Mouse (Mus musculus) olfactory bulb, adult 2 months (tissue): ENCODE results near the gene Man1c1. TPM values are rescaled to one million over a fixed set of nuclear protein-coding genes. Genes with fewer than 3 reads are reported as not detected.
A peak's percentile ranks its signal among the peaks of the same experiment; 100 is the strongest.

Experiments
- H3K27ac ChIP-seq: fragments of 200-500 bp; 2 replicates; pipeline ENCODE4 v1.5.1; 2012; ENCODE audit warnings: low read depth, low read length; ENCODE audit not compliant: insufficient read depth
- H3K4me1 ChIP-seq: fragments of 200-500 bp; 2 replicates; pipeline ENCODE4 v1.6.1; 2012; ENCODE audit warnings: low read length; ENCODE audit not compliant: control insufficient read depth, insufficient read depth
- H3K4me3 ChIP-seq: fragments of 200-500 bp; 2 replicates; pipeline ENCODE4 v1.5.1; 2012; ENCODE audit warnings: mild to moderate bottlenecking, low read depth, low read length, moderate library complexity; ENCODE audit not compliant: insufficient read depth
- CTCF ChIP-seq: fragments of 200-500 bp; IDR thresholded peaks from 2 replicates; pipeline ENCODE4 v1.5.1; 2012; ENCODE audit warnings: low read depth, mild to moderate bottlenecking, low read length, moderate library complexity; ENCODE audit not compliant: insufficient read depth
- POLR2A ChIP-seq: fragments of 200-500 bp; IDR thresholded peaks from 2 replicates; pipeline ENCODE4 v1.6.1; 2012; ENCODE audit warnings: mild to moderate bottlenecking, low read depth, low read length, moderate library complexity; ENCODE audit not compliant: insufficient read depth
- WGBS: fragments of 180-500 bp; shearing (Covaris S2); methylation state at CpG from one replicate; pipeline ENCODE4 v1.1.7; 2018; 5-methylcytosine and 5-hydroxymethylcytosine counted together
- polyA plus RNA-seq: library from polyadenylated mRNA; stranded (reverse); fragments of >200 nt; gene quantifications from 2 replicates; pipeline ENCODE4 v1.2.4, GENCODE M21; 2012; ENCODE audit warnings: low replicate concordance; ENCODE audit not compliant: missing spikeins, insufficient read depth, insufficient read length

Gene Man1c1
- not detected in 2 replicates for polyA plus RNA-seq

- H3K4me3 ChIP-seq, result peak within 1 kb of the TSS; percentile 57
- WGBS, result under 1% methylated on average over 80 of the region's 81 CpGs
Observed at GRCm38 (mm10) chr4:134703835-134704546, at the start of gene Man1c1. TSS of gene Man1c1 (minus strand) at chr4:134704290.

DNA sequence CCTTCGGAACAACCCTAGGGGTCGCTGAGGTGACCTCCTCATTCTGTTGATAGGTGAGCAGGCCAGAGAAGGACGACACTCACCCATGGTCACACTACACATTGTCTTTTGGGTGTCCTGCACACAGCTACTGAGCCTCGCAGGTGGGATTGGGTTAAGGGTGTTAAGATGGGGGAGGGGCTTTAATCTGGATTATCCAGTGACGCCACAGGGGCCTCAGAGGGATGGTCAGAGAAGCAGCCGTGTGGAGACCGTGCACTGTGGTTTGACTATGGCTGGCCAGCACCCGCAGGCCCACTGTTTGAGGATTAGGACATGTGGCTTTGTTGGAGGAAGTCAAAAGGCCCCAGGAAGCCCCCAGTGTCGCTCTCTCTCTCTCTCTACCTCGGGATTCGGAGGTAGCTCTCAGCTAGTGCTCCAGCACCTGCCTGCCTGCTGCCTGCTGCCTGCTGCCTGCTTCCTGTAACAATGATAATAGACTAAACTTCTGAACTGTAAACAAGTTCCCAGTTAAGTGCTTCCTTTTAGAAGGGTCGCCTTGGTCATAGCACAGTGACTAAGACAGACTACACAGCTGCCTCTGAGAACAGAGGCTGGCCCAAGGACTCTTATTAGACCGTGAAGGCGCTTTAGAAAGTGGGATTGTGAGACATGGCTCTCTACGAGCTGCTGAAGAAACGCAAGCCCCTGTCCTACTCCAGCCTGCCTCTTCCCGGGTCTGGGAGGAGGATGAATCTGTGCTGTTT is 49.6 kb upstream of the Man1c1 start:
- 62% methylated on average over 17 of the region's 17 CpGs for WGBS
- no peak for TF ChIP-seq CTCF
- TF ChIP-seq POLR2A, result no peak
- peaks cover 35% of the 10 kb centered on the region for H3K4me1 ChIP-seq
- H3K27ac ChIP-seq, result no peak overlapping the region
- H3K4me3 ChIP-seq, result no peak overlapping the region

More at GRCm38 (mm10) chr4:134703835-134704546, at the start of gene Man1c1:
- peaks cover 29% of the 10 kb centered on the region for H3K4me1 ChIP-seq
- H3K27ac ChIP-seq, result 0 out of 2 replicates have a peak within 1 kb of the TSS, but pooled peaks have one; percentile 7
- no peak for TF ChIP-seq CTCF
- TF ChIP-seq POLR2A, result peak; percentile 50

DNA sequence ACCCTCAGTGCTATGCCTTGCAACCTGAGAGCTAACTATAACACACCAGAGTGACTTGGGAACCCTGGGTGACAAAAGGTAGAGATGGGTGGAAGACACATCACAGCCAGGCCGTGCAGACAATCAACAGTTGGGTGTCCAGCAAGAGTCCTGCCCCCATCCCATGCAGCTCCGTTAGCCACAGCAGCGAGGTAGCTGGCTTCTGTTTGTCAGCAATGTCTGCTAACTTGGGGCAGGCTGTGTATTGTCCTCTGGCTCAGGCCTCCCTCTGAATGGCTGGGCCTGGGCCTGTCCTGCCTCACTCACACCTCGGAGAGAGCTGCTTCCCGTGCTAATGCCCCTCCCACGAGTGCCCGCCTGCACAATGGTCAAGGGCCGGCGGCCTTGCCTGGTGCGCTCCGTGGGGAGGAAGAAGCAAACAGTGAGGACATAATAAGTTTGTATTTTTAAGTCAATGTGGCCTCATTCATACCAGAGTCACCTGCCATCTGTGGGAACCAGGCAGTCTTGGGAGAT is 48.9 kb upstream of the Man1c1 start:
- H3K4me1 ChIP-seq, result peaks cover 35% of the 10 kb centered on the region
- H3K27ac ChIP-seq, result no peak overlapping the region
- TF ChIP-seq POLR2A (no peak), CTCF (no peak)
- WGBS, result 65% methylated on average over 11 of the region's 11 CpGs
- H3K4me3 ChIP-seq, result no peak overlapping the region

DNA sequence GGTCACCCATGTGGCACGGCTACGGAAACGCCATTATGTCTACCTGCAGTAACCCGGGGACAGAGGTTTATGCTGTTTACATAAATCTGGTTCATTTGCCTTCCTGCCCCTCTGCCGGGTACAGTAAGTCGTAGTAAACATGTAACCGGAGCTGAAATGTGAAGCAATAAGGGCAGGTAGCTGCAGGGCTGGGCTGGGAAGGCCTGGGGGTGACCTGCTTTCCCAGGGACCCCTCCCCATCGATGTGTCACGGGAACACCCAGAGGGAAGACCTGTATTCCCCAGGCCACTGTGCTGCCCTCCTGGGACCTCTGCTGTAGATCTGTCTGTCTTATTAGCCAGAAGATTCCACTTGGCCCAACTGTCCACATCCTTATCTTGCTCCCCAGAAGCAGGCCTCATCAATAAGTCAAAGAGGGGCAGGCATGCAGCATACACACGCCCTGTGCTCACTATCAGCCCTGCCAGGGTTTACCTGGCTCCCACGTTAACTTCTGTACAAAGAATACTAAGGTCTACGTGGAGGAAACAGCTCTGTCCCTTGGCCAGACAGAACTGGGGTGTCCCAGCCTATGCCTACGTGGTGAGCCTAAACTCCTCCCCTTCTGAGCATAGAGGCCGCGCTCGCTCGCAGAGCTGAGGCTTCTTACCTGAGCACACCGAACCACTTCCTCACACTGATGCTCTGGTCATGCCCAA is 47.7 kb upstream of the Man1c1 start:
- Histone ChIP-seq H3K27ac (no peak overlapping the region), H3K4me1 (peaks cover 35% of the 10 kb centered on the region), H3K4me3 (no peak overlapping the region)
- TF ChIP-seq POLR2A (no peak), CTCF (no peak)
- 83% methylated on average over 18 of the region's 18 CpGs for WGBS

- WGBS, result 69% methylated on average over 6 of the region's 6 CpGs
- TF ChIP-seq CTCF (no peak), POLR2A (no peak)
- peaks cover 44% of the 10 kb centered on the region for H3K4me1 ChIP-seq
Observed at GRCm38 (mm10) chr4:134750825-134751224, 46.7 kb upstream of the Man1c1 start.

DNA sequence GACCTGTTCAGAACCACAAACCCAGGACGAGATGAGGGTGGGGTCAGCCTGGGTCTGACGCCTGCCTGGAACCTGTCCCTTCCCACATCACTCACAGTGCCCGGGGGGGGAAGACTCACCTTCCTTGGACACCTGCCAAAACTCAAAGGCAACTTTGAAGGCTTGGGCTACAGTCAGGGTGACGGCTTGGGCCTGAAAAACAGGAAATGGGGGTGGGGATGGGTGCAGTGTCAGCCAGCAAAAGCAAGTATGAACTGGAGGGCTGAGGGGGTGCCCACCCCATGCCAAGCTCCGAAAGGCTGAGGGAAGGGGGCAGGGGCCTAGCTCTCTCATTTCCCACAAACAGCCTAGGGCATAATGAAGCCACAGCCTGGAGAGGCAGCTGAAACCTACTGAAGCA is 46.2 kb upstream of the Man1c1 start:
- WGBS, result 80% methylated on average over 5 of the region's 5 CpGs
- TF ChIP-seq CTCF (no peak), POLR2A (no peak)
- H3K27ac ChIP-seq, result no peak overlapping the region
- no peak overlapping the region for H3K4me3 ChIP-seq
- H3K4me1 ChIP-seq, result peaks cover 49% of the 10 kb centered on the region

More at GRCm38 (mm10) chr4:134750825-134751224, 46.7 kb upstream of the Man1c1 start:
- Histone ChIP-seq H3K27ac (no peak overlapping the region), H3K4me3 (no peak overlapping the region)

DNA sequence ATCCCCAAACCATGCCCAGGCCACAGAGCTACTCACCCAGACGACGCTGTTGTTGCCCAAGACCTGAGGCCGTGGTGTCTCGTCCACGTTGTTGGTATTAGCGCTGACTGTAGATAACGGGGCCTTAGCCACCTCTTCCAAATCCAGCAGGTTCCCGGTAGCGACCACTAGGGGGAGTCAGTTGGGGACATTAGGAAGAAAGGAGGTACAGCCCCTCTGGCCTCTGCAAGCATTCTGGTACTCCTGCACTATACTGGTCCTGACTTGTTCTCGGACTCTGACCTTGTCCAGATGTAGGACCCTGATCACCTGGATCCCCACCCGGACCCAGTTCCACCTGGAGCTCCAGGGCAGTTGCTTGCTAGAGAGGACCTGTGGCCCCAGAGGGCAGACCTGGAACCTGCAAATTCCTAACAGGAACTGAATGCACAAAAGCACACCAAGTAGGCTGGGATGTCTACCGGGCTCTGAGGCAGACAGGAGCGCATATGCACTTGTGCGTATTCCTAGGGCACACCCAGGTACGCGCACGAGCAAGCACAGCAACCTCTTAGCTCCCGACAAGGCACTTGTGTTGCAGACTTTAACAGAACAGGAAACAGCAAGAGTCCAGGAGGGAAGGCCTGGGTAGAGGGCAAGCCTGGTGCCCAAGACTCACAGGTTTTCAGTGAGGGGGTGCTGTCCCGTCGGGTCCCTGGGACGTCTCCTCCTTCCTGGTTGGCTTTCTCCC is 45.4 kb upstream of the Man1c1 start:
- 80% methylated on average over 21 of the region's 21 CpGs for WGBS
- TF ChIP-seq POLR2A (no peak), CTCF (no peak)
- no peak overlapping the region for H3K27ac ChIP-seq
- no peak overlapping the region for H3K4me3 ChIP-seq
- H3K4me1 ChIP-seq, result peaks cover 42% of the 10 kb centered on the region

- H3K27ac ChIP-seq, result no peak overlapping the region
Observed at GRCm38 (mm10) chr4:134745900-134746661, 42.0 kb upstream of the Man1c1 start.

More at GRCm38 (mm10) chr4:134745900-134746661, 42.0 kb upstream of the Man1c1 start:
- TF ChIP-seq CTCF (0 out of 2 replicates have a peak, but pooled peaks have one; percentile 7), POLR2A (no peak)
- no peak overlapping the region for H3K4me3 ChIP-seq
- H3K4me1 ChIP-seq, result peaks cover 23% of the 10 kb centered on the region; the same call in 1 of the 2 replicates
- 66% methylated on average over 16 of the region's 16 CpGs for WGBS
